Mouse (Mus musculus) ES-Bruce4 (cell line): Measurements from ENCODE around the gene Mrpl1. TPM values are rescaled to one million over a fixed set of nuclear protein-coding genes. Genes with fewer than 3 reads are reported as not detected.

Source experiments
- H3K27ac ChIP-seq: 2 replicates; pipeline ENCODE4 v1.5.1; 2012; ENCODE audit warnings: low read length, inconsistent platforms; ENCODE audit not compliant: insufficient read depth
- H3K27me3 ChIP-seq: 2 replicates; pipeline ENCODE4 v1.6.1; 2012; ENCODE audit warnings: mild to moderate bottlenecking, low read length, inconsistent platforms; ENCODE audit not compliant: control insufficient read depth, poor library complexity, insufficient read depth, severe bottlenecking
- H3K36me3 ChIP-seq: 2 replicates; pipeline ENCODE4 v1.6.1; 2012; ENCODE audit warnings: inconsistent platforms, mild to moderate bottlenecking, low read length, moderate library complexity; ENCODE audit not compliant: control insufficient read depth, poor library complexity, insufficient read depth, severe bottlenecking
- H3K4me1 ChIP-seq: one replicate; pipeline ENCODE4 v1.8.1; 2011; ENCODE audit warnings: low read length; ENCODE audit not compliant: control insufficient read depth, insufficient read depth
- H3K4me3 ChIP-seq: 2 replicates; pipeline ENCODE4 v1.5.1; 2011; ENCODE audit warnings: low read depth, mild to moderate bottlenecking, low read length
- H3K9ac ChIP-seq: 2 replicates; pipeline ENCODE4 v1.6.1; 2012; ENCODE audit warnings: low read depth, mild to moderate bottlenecking, inconsistent platforms; ENCODE audit not compliant: poor library complexity, severe bottlenecking
- H3K9me3 ChIP-seq: replicated peaks from 2 replicates; pipeline ENCODE4 v1.6.1; 2012; ENCODE audit warnings: mild to moderate bottlenecking, low read length, inconsistent platforms; ENCODE audit not compliant: control insufficient read depth, poor library complexity, insufficient read depth, severe bottlenecking
- CTCF ChIP-seq: IDR thresholded peaks from one replicate; pipeline ENCODE4 v1.8.1; 2011; ENCODE audit warnings: low read depth, low read length
- EP300 ChIP-seq: IDR thresholded peaks from 2 replicates; pipeline ENCODE4 v1.6.1; 2011; ENCODE audit warnings: low read depth, low read length; ENCODE audit not compliant: insufficient read depth
- POLR2A ChIP-seq: IDR thresholded peaks from one replicate; pipeline ENCODE4 v1.8.1; 2011; ENCODE audit warnings: low read length; ENCODE audit not compliant: insufficient read depth
- polyA plus RNA-seq: library from polyadenylated mRNA; stranded (reverse); fragments of >200 nt; gene quantifications from 2 replicates; pipeline ENCODE4 v1.2.4, GENCODE M21; 2011; ENCODE audit warnings: low read depth; ENCODE audit not compliant: missing spikeins, insufficient read depth, insufficient read length

Mrpl1 gene
- polyA plus RNA-seq, result 35.5 and 36.9 TPM in 2 replicates

GRCm38 (mm10) chr5:96209459-96209858, at the start of gene Mrpl1:
Mrpl1 (plus strand) TSS chr5:96209493.
- peaks cover 4% of the 10 kb centered on the region for H3K36me3 ChIP-seq
- H3K27me3 ChIP-seq, result no peaks in the 10 kb centered on the region; the same call in 1 of the 2 replicates
- no peaks in the 10 kb centered on the region for H3K9me3 ChIP-seq
- H3K4me3 ChIP-seq, result peak within 1 kb of the TSS; percentile 85
- H3K9ac ChIP-seq, result peak within 1 kb of the TSS; percentile 60
- no peaks in the 10 kb centered on the region for H3K4me1 ChIP-seq
- TF ChIP-seq POLR2A (no peak), CTCF (no peak), EP300 (no peak)
- H3K27ac ChIP-seq, result no peak within 1 kb of the TSS

- no peak overlapping the region for H3K27ac ChIP-seq
- TF ChIP-seq EP300, result no peak
- no peak for TF ChIP-seq POLR2A
- TF ChIP-seq CTCF, result no peak
Observed at GRCm38 (mm10) chr5:96160467-96161262, 48.6 kb upstream of the Mrpl1 start.

GRCm38 (mm10) chr5:96161263-96161577, 48.1 kb upstream of the Mrpl1 start:
- Histone ChIP-seq H3K27ac (no peak overlapping the region), H3K9ac (peak overlapping the region; percentile 79)
- TF ChIP-seq EP300, result no peak
- no peak for TF ChIP-seq CTCF
- no peak for TF ChIP-seq POLR2A

More at GRCm38 (mm10) chr5:96160467-96161262, 48.6 kb upstream of the Mrpl1 start:
- H3K27me3 ChIP-seq, result no peaks in the 10 kb centered on the region
- H3K36me3 ChIP-seq, result no peaks in the 10 kb centered on the region
- peak overlapping the region; percentile 79 for H3K9ac ChIP-seq
- no peaks in the 10 kb centered on the region for H3K4me1 ChIP-seq
- peak overlapping the region; percentile 84 for H3K4me3 ChIP-seq
- no peaks in the 10 kb centered on the region for H3K9me3 ChIP-seq

GRCm38 (mm10) chr5:96161578-96162398, 47.5 kb upstream of the Mrpl1 start:
- no peaks in the 10 kb centered on the region for H3K27me3 ChIP-seq
- no peaks in the 10 kb centered on the region for H3K36me3 ChIP-seq
- H3K27ac ChIP-seq, result peak overlapping the region; percentile 83
- peak overlapping the region; percentile 97 for H3K4me3 ChIP-seq
- no peaks in the 10 kb centered on the region for H3K4me1 ChIP-seq
- TF ChIP-seq EP300, result no peak
- no peak for TF ChIP-seq POLR2A
- no peak for TF ChIP-seq CTCF
- H3K9me3 ChIP-seq, result no peaks in the 10 kb centered on the region
- peak overlapping the region; percentile 79 for H3K9ac ChIP-seq

More at GRCm38 (mm10) chr5:96161263-96161577, 48.1 kb upstream of the Mrpl1 start:
- Histone ChIP-seq H3K4me1 (no peaks in the 10 kb centered on the region), H3K27me3 (no peaks in the 10 kb centered on the region), H3K36me3 (no peaks in the 10 kb centered on the region), H3K9me3 (no peaks in the 10 kb centered on the region), H3K4me3 (peak overlapping the region; percentile 84)

GRCm38 (mm10) chr5:96162399-96163331, 46.6 kb upstream of the Mrpl1 start:
- Histone ChIP-seq H3K4me3 (peak overlapping the region; percentile 97), H3K9me3 (no peaks in the 10 kb centered on the region), H3K27me3 (no peaks in the 10 kb centered on the region), H3K27ac (peak overlapping the region; percentile 83), H3K4me1 (no peaks in the 10 kb centered on the region), H3K9ac (peak overlapping the region; percentile 79), H3K36me3 (no peaks in the 10 kb centered on the region)
- TF ChIP-seq EP300 (no peak), CTCF (no peak), POLR2A (no peak)
